Mouse (Mus musculus) c-Kit-positive CD71-positive TER-119-positive erythroid progenitor cells, embryonic 14.5 days (primary cell): ENCODE results near the gene Cpvl.

Experiments
- DNase-seq: peaks from one replicate; pipeline ENCODE4 v3.0.0-alpha.2; 2013; ENCODE audit warnings: low spot score

The Cpvl gene

GRCm38 (mm10) chr6:53971729-53972128 lies 6.7 kb downstream of the Cpvl start:
- no peak for DNase-seq

GRCm38 (mm10) chr6:53969081-53969480 lies 9.4 kb downstream of the Cpvl start:
- no peak for DNase-seq

GRCm38 (mm10) chr6:53968550-53968949 lies 9.9 kb downstream of the Cpvl start:
- DNase-seq = no peak

- no peak for DNase-seq
Observed at GRCm38 (mm10) chr6:53966595-53966994, 11.9 kb downstream of the Cpvl start.

- no peak for DNase-seq
Observed at GRCm38 (mm10) chr6:53965900-53966299, 12.6 kb downstream of the Cpvl start.

- no peak for DNase-seq
Observed at GRCm38 (mm10) chr6:53963906-53964496, 14.5 kb downstream of the Cpvl start.

GRCm38 (mm10) chr6:53962006-53962405 lies 16.5 kb downstream of the Cpvl start:
- DNase-seq = no peak

- DNase-seq = no peak
Observed at GRCm38 (mm10) chr6:53959826-53960225, 18.6 kb downstream of the Cpvl start.

- peak; percentile 36 for DNase-seq
Observed at GRCm38 (mm10) chr6:53958321-53958720, 20.1 kb downstream of the Cpvl start.

- no peak for DNase-seq
Observed at GRCm38 (mm10) chr6:53956513-53956912, 22.0 kb downstream of the Cpvl start.

GRCm38 (mm10) chr6:53955846-53956245 lies 22.6 kb downstream of the Cpvl start:
- no peak for DNase-seq

- no peak for DNase-seq
Observed at GRCm38 (mm10) chr6:53955271-53955670, 23.2 kb downstream of the Cpvl start.

GRCm38 (mm10) chr6:53954106-53954505 lies 24.4 kb downstream of the Cpvl start:
- no peak for DNase-seq

- DNase-seq = no peak
Observed at GRCm38 (mm10) chr6:53953348-53953747, 25.1 kb downstream of the Cpvl start.

- DNase-seq = no peak
Observed at GRCm38 (mm10) chr6:53951421-53951820, 27.1 kb downstream of the Cpvl start.

- no peak for DNase-seq
Observed at GRCm38 (mm10) chr6:53950876-53951275, 27.6 kb downstream of the Cpvl start.

- DNase-seq = no peak
Observed at GRCm38 (mm10) chr6:53948388-53949035, 30.0 kb downstream of the Cpvl start.

GRCm38 (mm10) chr6:53944887-53945286 lies 33.6 kb downstream of the Cpvl start:
- no peak for DNase-seq

GRCm38 (mm10) chr6:53944417-53944816 lies 34.1 kb downstream of the Cpvl start:
- no peak for DNase-seq

GRCm38 (mm10) chr6:53942190-53942831 lies 36.2 kb downstream of the Cpvl start:
- DNase-seq = no peak

- DNase-seq = no peak
Observed at GRCm38 (mm10) chr6:53939752-53940151, 38.7 kb downstream of the Cpvl start.

- no peak for DNase-seq
Observed at GRCm38 (mm10) chr6:53938942-53939341, 39.5 kb downstream of the Cpvl start.
